Comparison of ENCODE assay signal across 35 mouse cellular contexts in the genomic region with DNA sequence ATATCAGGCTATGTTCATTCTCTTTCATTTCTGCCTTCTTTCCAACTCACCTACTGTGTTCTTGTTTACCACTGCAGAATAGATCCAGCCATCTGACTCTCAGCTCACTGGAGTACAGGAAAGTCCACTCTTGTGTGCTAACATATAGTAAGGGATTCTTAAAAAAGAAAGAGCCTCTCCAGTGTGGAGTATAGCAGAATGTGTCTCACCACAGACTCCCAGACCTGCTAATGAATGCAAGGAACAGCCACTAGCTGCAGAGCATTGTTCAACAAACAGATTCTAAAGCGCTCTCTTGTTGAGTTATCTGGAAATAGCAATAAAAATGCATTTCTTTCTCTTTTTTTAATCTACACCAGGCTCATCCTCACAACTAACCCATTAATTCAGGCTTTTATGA.
"Had no signal": no experiment of that assay in that cellular context is flagged by ENCODE, and none has a peak within 500 bp of the region (broad histone marks: within the 10 kb centered on the region; RNA-seq: fewer than 3 reads in every experiment).

No protein-coding gene starts in this region.

- H3K27ac ChIP-seq: heart, embryonic 13.5 days; heart, embryonic 15.5 days; hindbrain, embryonic 10.5 days; hindbrain, embryonic 12.5 days; hindbrain, embryonic 13.5 days; hindbrain, embryonic 14.5 days; hindbrain, embryonic 15.5 days; hindbrain, postnatal 0 days; intestine, embryonic 15.5 days; kidney, embryonic 15.5 days; kidney, postnatal 0 days; layer of hippocampus, adult 2 months; left cerebral cortex, adult 2 months had no signal

- H3K4me3 ChIP-seq: heart, embryonic 12.5 days; heart, embryonic 13.5 days; heart, embryonic 15.5 days; hindbrain, embryonic 10.5 days; hindbrain, embryonic 12.5 days; hindbrain, embryonic 13.5 days; hindbrain, embryonic 15.5 days; intestine, embryonic 15.5 days; kidney, embryonic 15.5 days; layer of hippocampus, adult 2 months; left cerebral cortex, adult 2 months had no signal

- H3K36me3 ChIP-seq: heart, embryonic 12.5 days; heart, embryonic 13.5 days; heart, embryonic 15.5 days; hindbrain, embryonic 10.5 days; hindbrain, embryonic 12.5 days; hindbrain, embryonic 13.5 days; hindbrain, embryonic 15.5 days; intestine, embryonic 15.5 days; kidney, embryonic 15.5 days had no signal

- H3K4me1 ChIP-seq: heart, embryonic 12.5 days; heart, embryonic 13.5 days; heart, embryonic 15.5 days; hindbrain, embryonic 10.5 days; hindbrain, embryonic 12.5 days; hindbrain, embryonic 13.5 days; hindbrain, embryonic 15.5 days; intestine, embryonic 15.5 days; kidney, embryonic 15.5 days had no signal

- H3K9me3 ChIP-seq: heart, embryonic 12.5 days; heart, embryonic 13.5 days; heart, embryonic 15.5 days; hindbrain, embryonic 10.5 days; hindbrain, embryonic 12.5 days; hindbrain, embryonic 13.5 days; hindbrain, embryonic 15.5 days; intestine, embryonic 15.5 days; kidney, embryonic 15.5 days had no signal

- H3K9ac ChIP-seq: heart, embryonic 12.5 days; heart, embryonic 13.5 days; heart, embryonic 15.5 days; hindbrain, embryonic 12.5 days; hindbrain, embryonic 13.5 days; hindbrain, embryonic 14.5 days; hindbrain, embryonic 15.5 days; intestine, embryonic 15.5 days; kidney, embryonic 15.5 days had no signal

- H3K27me3 ChIP-seq: heart, embryonic 12.5 days; heart, embryonic 13.5 days; heart, embryonic 15.5 days; hindbrain, embryonic 12.5 days; hindbrain, embryonic 13.5 days; hindbrain, embryonic 15.5 days; intestine, embryonic 15.5 days; kidney, embryonic 15.5 days had no signal

- H3K4me2 ChIP-seq: heart, embryonic 11.5 days; heart, embryonic 12.5 days; heart, embryonic 13.5 days; heart, embryonic 15.5 days; hindbrain, embryonic 12.5 days; hindbrain, embryonic 13.5 days; hindbrain, embryonic 14.5 days; hindbrain, embryonic 15.5 days; intestine, embryonic 15.5 days; kidney, embryonic 15.5 days had no signal

- ATAC-seq: hindbrain, embryonic 16.5 days; hindbrain, postnatal 0 days; inflammation-experienced regulatory T-cells, adult 6 months; intestine, embryonic 15.5 days; intestine, embryonic 16.5 days; intestine, postnatal 0 days had no signal

- DNase-seq: heart, postnatal 10 days; heart, postnatal 14 days; heart, postnatal 36 days; heart, postnatal 4 days; kidney, adult 11 months; kidney, adult 18-20 months; kidney, adult 2 months; kidney, adult 8-10 months; kidney, adult 9 months; kidney, postnatal 10 days; kidney, postnatal 14 days; kidney, postnatal 25 days; kidney, postnatal 36 days; kidney, postnatal 4 days; layer of hippocampus, adult 9-11 months; layer of hippocampus, postnatal 36 days had no signal
